Mouse (Mus musculus): ENCODE data around the gene Prss16. TPM values are rescaled to one million over a fixed set of nuclear protein-coding genes. Genes with fewer than 3 reads are reported as not detected.

Gene Prss16
- polyA plus RNA-seq, 1 experiment from 2014 or later = 0.14 TPM

DNA sequence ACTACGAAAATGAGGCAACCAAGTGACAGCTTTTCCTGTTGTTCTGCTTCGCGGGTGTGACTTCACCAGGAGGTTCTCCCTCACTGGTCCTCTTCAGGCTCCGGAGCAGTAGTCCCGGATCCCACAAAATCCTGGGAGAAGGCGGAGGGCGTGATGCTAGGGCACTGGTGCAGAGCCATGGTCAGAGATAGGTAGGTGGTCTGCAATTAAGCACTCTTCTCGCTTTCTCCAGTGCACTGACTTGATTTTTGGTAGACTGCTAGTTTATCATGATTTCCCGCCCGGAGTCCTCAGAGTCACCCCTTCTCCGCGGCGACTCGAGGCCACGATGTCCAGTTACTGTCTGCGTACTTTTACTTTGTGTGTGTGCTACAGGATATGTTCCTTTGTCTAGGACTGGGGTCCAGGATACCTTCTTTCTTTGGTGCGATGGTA is 4.9 kb upstream of the Prss16 start:
- no peak for ATAC-seq (replicated peaks)
- 0 out of 2 replicates have a peak overlapping the region, but pooled peaks have one; percentile 2 for H3K4me3 ChIP-seq
- no peak overlapping the region for H3K4me2 ChIP-seq (replicated peaks)
- 0 out of 2 replicates have a peak, but pooled peaks cover 3% of the 10 kb centered on the region for H3K9me3 ChIP-seq
- no peaks in the 10 kb centered on the region for H3K36me3 ChIP-seq
- H3K27ac ChIP-seq (replicated peaks) = no peak overlapping the region
- H3K4me1 ChIP-seq = 0 out of 2 replicates have a peak, but pooled peaks cover 6% of the 10 kb centered on the region
- H3K9ac ChIP-seq (replicated peaks) = no peak overlapping the region
- 15% methylated on average over 17 of the region's 17 CpGs for WGBS
- peaks cover 81% of the 10 kb centered on the region for H3K27me3 ChIP-seq

DNA sequence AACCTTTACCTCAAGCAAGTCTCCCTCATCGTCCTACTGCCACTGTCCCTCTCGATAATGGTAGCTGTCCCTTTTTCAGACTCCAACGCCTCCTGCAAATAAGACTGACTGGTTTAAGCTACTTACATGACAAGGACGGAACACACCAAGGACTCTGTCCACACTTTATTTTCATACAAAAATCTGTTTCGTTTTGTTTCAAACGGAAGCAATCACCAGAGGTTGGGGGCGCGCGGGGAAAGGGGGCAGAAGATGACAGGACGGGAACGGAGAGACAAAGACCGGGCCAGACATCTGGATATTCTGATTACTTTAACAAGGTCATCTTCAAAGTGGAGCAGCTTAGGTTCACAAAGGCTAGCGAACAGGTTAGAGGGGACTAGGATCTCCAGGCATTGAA is 4.2 kb upstream of the Prss16 start:
- Histone ChIP-seq H3K4me2 (replicated peaks) (no peak overlapping the region), H3K9ac (replicated peaks) (no peak overlapping the region; the same call in 1 of the 2 replicates), H3K27ac (replicated peaks) (no peak overlapping the region), H3K9me3 (0 out of 2 replicates have a peak, but pooled peaks cover 3% of the 10 kb centered on the region), H3K27me3 (peaks cover 81% of the 10 kb centered on the region), H3K36me3 (no peaks in the 10 kb centered on the region), H3K4me3 (no peak overlapping the region), H3K4me1 (0 out of 2 replicates have a peak, but pooled peaks cover 6% of the 10 kb centered on the region)
- no peak for ATAC-seq (replicated peaks)
- 20% methylated on average over 13 of the region's 13 CpGs for WGBS

DNA sequence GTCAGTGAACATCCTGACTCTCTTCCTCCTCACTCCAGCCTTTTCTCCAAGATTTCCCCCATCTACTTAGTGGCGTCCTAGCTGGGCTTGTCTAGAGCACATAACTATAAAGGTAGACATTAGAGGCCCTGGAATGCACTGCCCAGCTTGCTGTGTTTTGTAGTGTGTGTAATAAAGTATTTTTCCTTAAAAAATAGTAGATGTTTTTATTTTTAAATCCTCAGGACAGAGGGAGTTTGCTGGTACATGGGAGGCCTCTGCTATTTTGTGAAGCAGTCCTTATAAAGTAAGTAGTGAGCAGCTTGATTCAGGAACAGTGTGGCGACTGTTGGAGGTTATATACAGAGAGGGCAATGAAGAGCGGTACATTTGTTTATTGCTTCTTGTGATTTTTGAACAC is 835 bp downstream of the Prss16 start:
- no peaks in the 10 kb centered on the region for H3K9me3 ChIP-seq
- no peaks in the 10 kb centered on the region for H3K36me3 ChIP-seq
- H3K27ac ChIP-seq (replicated peaks) = no peak overlapping the region
- peaks cover 92% of the 10 kb centered on the region for H3K27me3 ChIP-seq
- no peak overlapping the region for H3K4me2 ChIP-seq (replicated peaks)
- ATAC-seq (replicated peaks) = no peak
- H3K9ac ChIP-seq (replicated peaks) = no peak overlapping the region
- H3K4me1 ChIP-seq = peaks cover 19% of the 10 kb centered on the region
- no peak overlapping the region for H3K4me3 ChIP-seq
- WGBS = 72% methylated on average over 3 of the region's 3 CpGs

DNA sequence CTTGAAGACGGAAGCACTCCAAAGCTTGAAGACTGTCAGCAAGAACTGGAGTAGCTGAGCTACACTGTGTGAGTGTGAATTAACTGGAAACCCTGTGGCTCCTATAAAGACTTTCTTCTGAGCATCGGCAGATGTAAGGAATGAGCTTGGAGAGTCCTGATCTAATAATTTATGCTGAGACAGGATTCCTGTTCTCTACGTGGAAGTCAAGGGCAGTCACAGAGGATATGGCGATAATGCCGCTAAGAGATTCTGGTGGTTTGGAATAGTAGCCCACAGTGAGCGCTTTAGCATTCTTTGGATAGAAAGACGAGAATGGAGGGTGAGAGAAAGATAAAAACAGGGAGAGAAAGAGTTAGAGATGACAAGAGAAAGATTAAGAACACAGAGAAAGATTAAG is 1.7 kb downstream of the Prss16 start:
- WGBS = 51% methylated on average over 7 of the region's 7 CpGs
- H3K9me3 ChIP-seq = no peaks in the 10 kb centered on the region
- no peaks in the 10 kb centered on the region for H3K36me3 ChIP-seq
- peaks cover 94% of the 10 kb centered on the region for H3K27me3 ChIP-seq
- ATAC-seq (replicated peaks) = no peak
- no peak overlapping the region for H3K4me3 ChIP-seq
- H3K9ac ChIP-seq (replicated peaks) = no peak overlapping the region
- H3K4me2 ChIP-seq (replicated peaks) = no peak overlapping the region
- H3K27ac ChIP-seq (replicated peaks) = no peak overlapping the region
- peaks cover 19% of the 10 kb centered on the region for H3K4me1 ChIP-seq

DNA sequence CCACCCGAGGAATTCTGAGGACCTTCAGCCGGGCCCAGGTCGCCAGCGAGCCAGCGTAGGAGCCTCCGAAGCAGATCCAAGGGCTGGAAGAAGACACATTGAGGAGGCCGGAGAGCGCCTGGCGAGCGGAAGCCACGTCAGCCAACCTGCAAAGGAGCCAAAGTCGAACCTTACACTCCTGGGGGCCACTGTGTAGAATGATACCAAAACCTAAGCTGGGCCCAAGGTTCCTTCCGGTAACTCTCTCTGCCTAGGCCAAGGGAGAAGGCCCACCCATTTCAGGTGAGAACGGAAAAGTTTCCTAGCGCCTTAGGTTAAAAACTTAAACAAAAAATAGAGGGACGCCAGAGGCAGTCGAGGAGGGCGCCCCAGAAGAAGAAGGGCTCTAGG is 2.4 kb downstream of the Prss16 start:
- Histone ChIP-seq H3K4me1 (peaks cover 19% of the 10 kb centered on the region), H3K27me3 (peaks cover 95% of the 10 kb centered on the region), H3K9ac (replicated peaks) (no peak overlapping the region), H3K9me3 (no peaks in the 10 kb centered on the region), H3K36me3 (no peaks in the 10 kb centered on the region), H3K4me3 (peak overlapping the region; percentile 49), H3K27ac (replicated peaks) (no peak overlapping the region), H3K4me2 (replicated peaks) (peak overlapping the region; percentile 96)
- 3% methylated on average over 18 of the region's 18 CpGs for WGBS
- no peak for ATAC-seq (replicated peaks)

DNA sequence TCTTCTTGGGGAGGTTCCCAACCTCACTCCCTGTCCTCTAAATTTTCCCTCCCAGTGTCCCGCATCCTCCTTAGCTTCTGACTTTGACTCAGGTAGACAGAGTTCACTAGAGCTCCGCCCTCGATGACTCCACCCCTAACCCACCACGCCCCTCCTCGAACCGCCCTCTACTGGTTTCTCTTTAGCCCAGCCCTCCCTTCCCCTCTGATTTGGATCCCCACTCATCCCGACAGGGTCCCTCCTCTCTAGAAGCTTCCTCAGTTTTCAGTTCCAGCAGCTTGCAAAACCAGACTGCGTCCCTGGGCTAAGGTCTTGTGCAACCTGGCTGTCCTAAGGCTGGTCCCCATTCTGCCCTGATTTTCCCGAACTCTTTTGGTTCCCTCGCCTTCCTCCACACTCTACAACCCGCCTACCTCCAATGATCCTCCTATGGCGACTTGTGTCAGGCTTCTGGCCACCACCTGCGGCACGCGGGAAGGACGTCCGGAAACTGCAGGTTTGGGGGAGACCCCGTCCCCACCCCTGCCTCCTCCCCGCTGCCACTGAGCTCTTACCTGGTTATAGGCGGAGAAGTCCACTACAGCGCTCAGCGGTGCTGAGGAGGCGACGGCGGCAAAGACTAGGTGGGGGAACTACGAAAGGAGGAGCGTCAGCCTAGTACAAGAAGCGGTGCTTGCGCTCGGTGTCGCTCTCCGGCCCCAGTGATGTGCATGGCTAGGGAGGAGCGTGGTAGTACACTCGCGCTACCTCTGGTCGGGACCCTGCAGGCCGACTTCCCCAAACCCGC is 3.0 kb downstream of the Prss16 start:
- Histone ChIP-seq H3K27me3 (peaks cover 97% of the 10 kb centered on the region), H3K4me3 (peak overlapping the region; percentile 49), H3K9me3 (no peaks in the 10 kb centered on the region), H3K4me2 (replicated peaks) (peak overlapping the region; percentile 96), H3K4me1 (peaks cover 19% of the 10 kb centered on the region), H3K9ac (replicated peaks) (no peak overlapping the region), H3K27ac (replicated peaks) (no peak overlapping the region), H3K36me3 (no peaks in the 10 kb centered on the region)
- ATAC-seq (replicated peaks) = peak; percentile 75; the same call in 1 of the 2 replicates
- under 1% methylated on average over 38 of the region's 38 CpGs for WGBS

DNA sequence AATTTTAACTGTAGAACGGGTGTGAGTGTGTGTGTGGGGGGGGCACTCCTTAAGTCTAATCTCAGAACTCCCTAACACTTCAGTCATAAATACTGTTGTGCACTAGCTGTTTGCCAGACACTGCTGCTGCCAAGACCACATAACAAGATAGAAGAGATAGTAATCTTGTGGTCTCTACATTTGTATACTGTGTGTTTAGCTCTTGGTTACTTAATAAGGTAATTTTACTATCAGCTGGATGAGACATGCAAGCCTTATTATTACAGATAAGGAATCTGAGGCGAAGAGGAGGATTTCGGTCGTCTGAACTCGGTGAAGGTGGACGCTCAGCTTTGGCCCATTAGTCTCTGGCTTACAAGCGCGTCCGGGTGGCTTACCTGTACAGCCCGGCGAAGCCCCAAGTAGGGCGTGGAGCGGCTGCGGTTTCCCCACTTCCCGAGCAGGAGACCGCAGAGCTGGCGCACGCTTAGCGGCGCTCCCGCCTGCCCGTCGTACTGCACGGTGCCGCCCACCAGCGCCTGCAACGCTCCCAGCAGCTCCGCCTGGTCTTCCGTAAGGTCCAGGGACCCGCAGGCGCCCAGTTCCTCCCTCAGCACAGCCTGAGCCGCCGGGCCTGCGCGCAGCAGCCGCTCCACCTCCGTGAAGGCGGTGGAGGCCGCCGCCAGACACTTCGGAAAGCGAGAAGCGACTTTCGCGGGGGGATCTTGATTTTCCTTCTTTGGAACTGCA is 3.8 kb downstream of the Prss16 start:
- Histone ChIP-seq H3K4me1 (peaks cover 19% of the 10 kb centered on the region), H3K9ac (replicated peaks) (peak overlapping the region; percentile 29; the same call in 1 of the 2 replicates), H3K4me2 (replicated peaks) (peak overlapping the region; percentile 96), H3K9me3 (no peaks in the 10 kb centered on the region), H3K27ac (replicated peaks) (no peak overlapping the region), H3K27me3 (peaks cover 99% of the 10 kb centered on the region), H3K4me3 (peak overlapping the region; percentile 49), H3K36me3 (no peaks in the 10 kb centered on the region)
- under 1% methylated on average over 45 of the region's 45 CpGs for WGBS
- ATAC-seq (replicated peaks) = peak; percentile 74

DNA sequence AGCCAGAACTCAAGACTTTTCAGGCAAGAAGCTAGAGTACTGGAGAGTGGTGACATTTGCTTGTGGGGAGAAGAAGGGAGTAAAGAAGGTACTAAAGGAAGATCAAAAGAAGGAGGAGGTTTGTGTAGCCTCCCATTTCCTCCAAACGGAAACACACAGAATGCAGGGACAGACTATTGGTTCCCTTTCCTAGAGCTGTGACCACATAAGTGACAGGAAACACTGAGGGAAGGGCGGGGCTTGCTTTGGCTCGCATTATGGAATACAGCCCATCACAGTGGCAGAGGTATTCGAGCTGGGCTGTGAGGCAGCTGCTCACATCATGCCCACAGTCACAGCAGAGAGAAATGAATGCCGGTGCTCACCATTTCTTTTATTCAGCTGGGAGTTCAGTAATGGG is 7.7 kb downstream of the Prss16 start:
- Histone ChIP-seq H3K9ac (replicated peaks) (no peak overlapping the region), H3K4me3 (no peak overlapping the region), H3K4me2 (replicated peaks) (no peak overlapping the region), H3K27ac (replicated peaks) (no peak overlapping the region), H3K27me3 (peaks cover 100% of the 10 kb centered on the region), H3K36me3 (no peaks in the 10 kb centered on the region), H3K4me1 (peaks cover 22% of the 10 kb centered on the region), H3K9me3 (no peaks in the 10 kb centered on the region)
- 29% methylated on average over 5 of the region's 5 CpGs for WGBS
- ATAC-seq (replicated peaks) = no peak

DNA sequence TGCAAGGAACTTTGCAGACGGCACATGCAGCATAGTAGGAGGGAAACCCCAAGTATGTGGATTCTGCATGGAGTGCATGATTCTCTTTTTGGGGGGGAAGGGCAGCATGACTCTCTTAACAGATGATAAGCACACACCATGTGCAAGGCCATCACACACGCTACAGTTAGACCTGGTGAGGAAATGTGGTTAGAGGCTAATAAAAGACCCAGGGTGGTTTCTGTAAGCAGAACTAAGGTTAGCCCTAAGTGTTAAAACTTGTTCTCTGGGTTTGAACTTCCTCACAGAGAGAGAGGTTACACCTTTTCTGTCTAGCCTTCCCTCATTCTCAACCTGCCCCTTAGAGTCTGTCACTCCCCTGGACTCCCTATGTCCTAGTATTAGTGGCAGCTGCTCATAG is 8.2 kb downstream of the Prss16 start:
- peaks cover 100% of the 10 kb centered on the region for H3K27me3 ChIP-seq
- H3K4me3 ChIP-seq = no peak overlapping the region
- no peak for ATAC-seq (replicated peaks)
- no peaks in the 10 kb centered on the region for H3K36me3 ChIP-seq
- WGBS = 70% methylated on average over 2 of the region's 2 CpGs
- no peak overlapping the region for H3K9ac ChIP-seq (replicated peaks)
- H3K4me2 ChIP-seq (replicated peaks) = no peak overlapping the region
- H3K4me1 ChIP-seq = peaks cover 20% of the 10 kb centered on the region
- H3K27ac ChIP-seq (replicated peaks) = no peak overlapping the region
- no peaks in the 10 kb centered on the region for H3K9me3 ChIP-seq

DNA sequence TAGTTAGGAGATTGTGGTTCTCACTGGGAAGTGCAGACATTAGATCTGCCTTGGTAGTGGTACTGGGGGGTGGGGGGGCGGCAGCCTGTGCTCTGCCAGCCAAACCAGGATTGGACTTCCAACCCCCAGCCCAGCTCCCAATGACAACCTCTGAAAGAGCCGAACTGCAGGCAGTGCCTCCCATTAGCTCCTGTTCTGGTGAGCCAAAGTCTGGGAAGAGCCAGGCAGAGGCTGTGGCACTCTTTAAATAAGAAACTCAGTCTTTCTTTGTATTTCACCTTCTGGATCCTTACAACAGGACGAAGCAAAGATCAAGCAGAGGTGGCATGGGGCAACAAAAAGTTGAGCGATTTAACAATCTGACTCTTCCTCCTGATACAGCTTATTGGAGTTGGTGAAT is 10.4 kb downstream of the Prss16 start:
- no peak overlapping the region for H3K4me2 ChIP-seq (replicated peaks)
- 32% methylated on average over 4 of the region's 4 CpGs for WGBS
- H3K4me3 ChIP-seq = no peak overlapping the region
- no peak overlapping the region for H3K27ac ChIP-seq (replicated peaks)
- H3K27me3 ChIP-seq = peaks cover 96% of the 10 kb centered on the region
- no peaks in the 10 kb centered on the region for H3K36me3 ChIP-seq
- H3K9me3 ChIP-seq = no peaks in the 10 kb centered on the region
- H3K9ac ChIP-seq (replicated peaks) = no peak overlapping the region
- ATAC-seq (replicated peaks) = no peak
- peaks cover 19% of the 10 kb centered on the region for H3K4me1 ChIP-seq

DNA sequence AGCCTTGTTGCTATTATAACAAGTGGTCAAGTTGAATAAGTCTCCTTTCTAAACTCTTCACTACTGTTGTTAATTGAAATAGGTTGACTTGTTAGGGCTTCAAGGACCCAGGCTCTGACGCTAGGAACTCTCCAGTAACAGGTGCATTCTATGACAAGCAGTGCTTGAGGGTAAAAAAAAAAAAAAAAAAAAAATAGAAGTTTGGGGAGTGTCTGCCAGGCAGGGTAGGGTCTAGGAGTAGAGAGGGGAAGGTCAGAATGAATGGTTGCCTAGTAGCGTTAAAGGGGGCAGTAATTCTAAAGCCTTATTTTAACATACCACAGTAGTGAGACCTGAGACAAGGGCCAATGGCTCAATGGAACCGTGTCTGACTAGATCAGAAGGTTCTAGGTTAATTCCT is 11.1 kb downstream of the Prss16 start:
- Histone ChIP-seq H3K27ac (replicated peaks) (no peak overlapping the region), H3K36me3 (no peaks in the 10 kb centered on the region), H3K4me1 (peaks cover 19% of the 10 kb centered on the region), H3K4me3 (no peak overlapping the region), H3K9me3 (no peaks in the 10 kb centered on the region), H3K9ac (replicated peaks) (no peak overlapping the region), H3K4me2 (replicated peaks) (no peak overlapping the region), H3K27me3 (peaks cover 93% of the 10 kb centered on the region)
- no peak for ATAC-seq (replicated peaks)
- 21% methylated on average over 3 of the region's 3 CpGs for WGBS

DNA sequence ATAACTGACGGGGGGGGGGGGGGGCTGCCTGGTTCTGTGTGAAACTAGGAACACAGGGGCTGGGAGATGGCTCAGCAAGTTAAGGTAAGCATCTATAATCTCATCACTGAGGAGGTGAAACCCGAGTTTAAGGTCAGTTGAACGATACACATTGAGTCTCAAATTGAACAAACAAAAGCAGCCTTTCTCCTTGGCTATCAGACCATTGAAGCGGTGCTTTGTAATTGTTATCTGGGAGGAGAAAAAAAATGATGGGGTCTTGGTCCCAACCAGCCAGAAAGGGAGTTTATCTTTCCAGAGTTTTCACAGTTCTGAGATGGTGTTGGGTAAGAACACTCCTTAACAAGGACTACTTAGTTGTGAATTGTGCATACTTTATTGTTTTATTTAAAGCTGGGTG is 11.7 kb downstream of the Prss16 start:
- Histone ChIP-seq H3K36me3 (no peaks in the 10 kb centered on the region), H3K27ac (replicated peaks) (no peak overlapping the region), H3K4me3 (no peak overlapping the region), H3K4me1 (peaks cover 19% of the 10 kb centered on the region), H3K27me3 (peaks cover 91% of the 10 kb centered on the region), H3K9me3 (no peaks in the 10 kb centered on the region), H3K9ac (replicated peaks) (no peak overlapping the region), H3K4me2 (replicated peaks) (no peak overlapping the region)
- ATAC-seq (replicated peaks) = no peak
- 7% methylated on average over 4 of the region's 4 CpGs for WGBS
